ENCODE assay signal across 8 mouse cellular contexts in genomic region chr9:43105664-43106361, GRCm38 (mm10). TPM values are rescaled to one million over a fixed set of nuclear protein-coding genes. Genes with fewer than 3 reads are reported as not detected.
A peak's percentile ranks its signal among the peaks of the same experiment; 100 is the strongest.
DNase-seq lines count a peak whose midpoint lies in the region; ATAC-seq lines count a peak whose summit lies in the region.

No protein-coding gene starts in this region.

- peak; percentile 87 for ATAC-seq in hindbrain, embryonic 14.5 days (ENCODE audit: low FRiP score)

- H3K36me3 ChIP-seq in hindbrain, embryonic 14.5 days (replicated peaks; ENCODE audit: control insufficient read depth, insufficient read depth) = peaks cover 16% of the 10 kb centered on the region

- H3K9ac ChIP-seq in hindbrain, embryonic 14.5 days = peak overlapping the region; percentile 89

- DNase-seq in T-cell, adult 2 months (ENCODE audit: low spot score) = peak; percentile 59
- peak; percentile 90 to 95 for DNase-seq in cerebellum, postnatal 36 days
- peak; percentile 85 to 90 for DNase-seq in frontal cortex, postnatal 36 days (ENCODE audit: low spot score in 2 of 2)
- DNase-seq in hindbrain, embryonic 14.5 days (ENCODE audit: low spot score) = peak; percentile 89
- peak; percentile 80 to 84 for DNase-seq in layer of hippocampus, postnatal 25 days (ENCODE audit: extremely low spot score in 1 of 2, low spot score in 1 of 2)
- DNase-seq in lung, postnatal 25 days (ENCODE audit: low spot score) = peak; percentile 93
- DNase-seq in retina, postnatal 7 days (ENCODE audit: low read depth, low spot score) = peak; percentile 79
- DNase-seq in urinary bladder, adult 18-20 months (ENCODE audit: low spot score in 2 of 2) = peak; percentile 83 to 89

- peak overlapping the region; percentile 87 for H3K4me3 ChIP-seq in hindbrain, embryonic 14.5 days (replicated peaks; ENCODE audit: low read length)

- H3K4me1 ChIP-seq in hindbrain, embryonic 14.5 days (replicated peaks; ENCODE audit: control insufficient read depth, insufficient read depth, low read length) = peaks cover 25% of the 10 kb centered on the region

- no peaks in the 10 kb centered on the region for H3K9me3 ChIP-seq in hindbrain, embryonic 14.5 days (ENCODE audit: control insufficient read depth, low read length)

- H3K4me2 ChIP-seq in hindbrain, embryonic 14.5 days (replicated peaks) = peak overlapping the region; percentile 96

- no peaks in the 10 kb centered on the region for H3K27me3 ChIP-seq in hindbrain, embryonic 14.5 days (ENCODE audit: control insufficient read depth, insufficient read depth, low read length)

- WGBS in hindbrain, embryonic 14.5 days = 0% methylated on average over 59 of the region's 91 CpGs

- peak overlapping the region; percentile 82 for H3K27ac ChIP-seq in hindbrain, embryonic 14.5 days

RNA-seq across cellular contexts. Expression of gene Arhgef12, which starts 1.2 kb away (rescaled TPM):
- 31.7 and 38.4 TPM in 2 replicates for polyA plus RNA-seq in hindbrain, embryonic 14.5 days (2014; fragmentation: Nextera tagmentation; extraction: Ambion mirVana)
- 100 to 1,000 TPM; 141 to 157 TPM for total RNA-seq in layer of hippocampus, postnatal 25 days (2021)

RNA-seq across cellular contexts. Expression of gene Tmem136, which starts 10.6 kb away (rescaled TPM):
- polyA plus RNA-seq in hindbrain, embryonic 14.5 days (2014; fragmentation: Nextera tagmentation; extraction: Ambion mirVana) = 10.1 and 11.1 TPM in 2 replicates
- 10 to 100 TPM; 17.7 to 21.9 TPM for total RNA-seq in layer of hippocampus, postnatal 25 days (2021)

Comparison
In these comparisons a context has a peak if more than half of its experiments do, and no peak if none do; other contexts are left out.
1. Peak in every context shown above with its lines: DNase-seq, ATAC-seq, H3K4me3 ChIP-seq and H3K27ac ChIP-seq.